Mouse (Mus musculus) left cerebral cortex, postnatal 4 days (tissue): ENCODE results near the gene Vwa5b1. TPM values are rescaled to one million over a fixed set of nuclear protein-coding genes. Genes with fewer than 3 reads are reported as not detected.

ENCODE experiments used
- DNase-seq: peaks from one replicate; pipeline ENCODE4 v3.0.0-alpha.2; 2022
- intact Hi-C: fragments of 180-260 bp; cut with DNase I; formaldehyde crosslinking; loops from one replicate; pipeline ENCODE4 v1.15.1; 2025
- total RNA-seq, 2 experiments: library from RNA; stranded (reverse); gene quantifications; 2 replicates each; pipeline ENCODE4 v1.2.3; 2021

The Vwa5b1 gene
- 1 to 10 TPM; 1.3 to 2.4 TPM for total RNA-seq

DNA sequence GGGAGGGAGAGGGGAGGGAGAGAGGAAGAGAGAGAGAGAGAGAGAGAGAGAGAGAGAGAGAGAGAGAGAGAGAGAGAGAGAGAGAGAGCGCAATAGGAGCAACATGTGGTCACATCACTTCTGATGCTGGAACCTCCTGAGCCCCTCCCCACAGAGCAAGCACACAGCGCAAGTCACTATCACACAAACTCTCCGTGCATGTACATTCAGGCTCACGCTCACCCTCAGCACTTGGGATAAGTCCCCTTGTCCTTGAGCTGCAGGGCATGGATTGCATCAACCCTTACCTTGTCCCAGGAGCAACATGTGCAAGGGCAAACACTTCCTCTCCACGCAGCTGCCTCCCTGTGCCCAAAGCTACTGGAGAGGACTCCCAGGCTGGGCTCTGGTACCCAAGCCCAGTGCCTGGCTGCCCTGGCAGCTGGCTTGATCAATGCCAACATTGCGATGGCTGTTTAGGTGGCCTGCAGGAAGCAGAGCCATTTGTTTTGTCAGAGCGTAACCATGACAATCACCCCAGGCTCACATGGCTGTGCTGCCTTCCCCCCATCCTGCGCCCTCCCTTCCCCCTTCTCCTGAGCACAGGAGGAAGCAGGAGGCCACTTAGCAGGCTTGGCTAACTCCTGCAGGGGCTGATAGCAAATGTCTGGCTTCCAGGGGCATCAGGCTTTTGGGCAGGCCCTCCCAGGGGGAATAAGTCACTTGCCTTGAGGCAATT, at the start of gene Vwa5b1:
Gene Vwa5b1 (minus strand): TSS at position 457 of the 718 bp plus-strand sequence.
- DNase-seq = peak; percentile 66
- intact Hi-C loops = no loop called here

DNA sequence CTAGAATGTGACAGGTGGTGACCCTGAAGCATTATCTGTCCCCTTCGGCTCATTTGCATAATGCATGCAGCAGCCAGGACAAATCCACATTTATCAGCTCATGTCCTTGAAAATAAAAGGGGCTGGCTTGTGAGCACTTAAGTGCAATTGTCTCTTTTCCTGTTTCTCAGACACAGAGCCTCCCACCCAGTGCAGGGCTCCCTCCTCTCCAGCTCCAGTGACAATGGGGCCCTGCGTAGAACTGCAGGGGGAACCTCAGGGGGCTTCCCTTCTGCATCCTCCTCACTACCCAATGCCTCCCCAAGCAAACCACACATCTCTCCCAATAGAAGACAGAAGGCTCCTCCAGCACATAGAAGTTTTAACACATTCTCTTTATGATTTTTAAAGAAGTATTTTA, 47.1 kb upstream of the Vwa5b1 start:
- no peak for DNase-seq
- intact Hi-C loops = no loop called here

DNA sequence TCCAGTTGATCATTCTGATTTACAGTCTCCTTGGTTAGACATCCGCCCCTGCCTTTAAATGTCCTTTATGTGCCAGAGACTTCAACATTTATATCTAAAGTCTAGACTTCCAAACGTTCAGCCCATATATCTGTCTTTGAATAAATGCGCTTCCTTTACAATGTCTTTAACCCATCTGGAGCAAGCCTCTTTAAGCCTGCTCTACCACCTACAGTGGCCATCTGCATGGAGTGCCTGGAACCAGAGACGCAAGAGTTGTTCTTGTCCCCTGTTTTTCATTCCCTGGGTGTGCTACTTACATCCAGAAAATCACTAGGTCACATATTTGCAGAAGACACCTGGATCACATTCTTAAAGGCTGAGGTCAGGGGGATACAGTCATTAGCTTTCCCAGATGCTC, 44.4 kb upstream of the Vwa5b1 start:
- DNase-seq = no peak

DNA sequence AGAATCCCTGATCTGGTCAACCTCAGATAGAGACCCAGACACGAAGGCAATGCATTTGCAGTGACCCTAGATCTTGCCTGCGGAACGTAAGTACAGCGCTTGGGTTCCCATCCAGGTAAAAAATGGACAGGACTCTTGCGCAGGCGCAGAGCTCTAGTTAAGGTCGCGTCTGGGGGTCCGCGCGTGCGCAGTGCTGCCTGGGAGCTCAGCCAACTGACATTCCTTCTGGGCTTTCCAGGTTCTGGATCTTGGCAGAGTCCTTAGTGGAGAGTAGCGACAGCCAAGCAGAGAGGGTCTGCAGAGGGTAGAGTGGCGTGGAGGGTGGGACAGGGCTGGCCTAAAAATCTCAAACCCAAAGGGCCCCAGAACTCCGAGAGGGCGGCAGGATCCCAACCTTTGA, 41.9 kb upstream of the Vwa5b1 start:
- intact Hi-C loops = no loop called here
- peak; percentile 92 for DNase-seq

More for the DNA sequence above, 44.4 kb upstream of the Vwa5b1 start:
- intact Hi-C loops = no loop called here

DNA sequence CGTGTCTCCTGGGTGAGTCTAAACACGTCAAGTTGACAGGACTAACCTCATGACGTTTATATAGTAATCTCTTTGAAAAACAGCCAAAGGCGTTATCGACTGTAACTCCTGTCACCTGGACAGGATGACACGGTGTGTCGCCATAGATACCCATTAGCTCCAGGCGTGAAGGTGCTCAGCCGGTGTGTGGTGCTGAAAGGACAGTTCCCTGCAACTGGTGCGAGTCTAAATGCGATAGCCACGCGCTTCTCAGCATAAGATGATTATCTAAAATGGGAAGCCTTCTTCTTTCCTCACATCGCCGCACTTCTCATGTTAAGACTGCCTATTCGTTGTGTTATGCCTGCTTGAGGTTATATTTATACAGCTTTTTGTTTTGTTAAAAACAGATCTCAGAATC, 40.8 kb upstream of the Vwa5b1 start:
- intact Hi-C loops = no loop called here

DNA sequence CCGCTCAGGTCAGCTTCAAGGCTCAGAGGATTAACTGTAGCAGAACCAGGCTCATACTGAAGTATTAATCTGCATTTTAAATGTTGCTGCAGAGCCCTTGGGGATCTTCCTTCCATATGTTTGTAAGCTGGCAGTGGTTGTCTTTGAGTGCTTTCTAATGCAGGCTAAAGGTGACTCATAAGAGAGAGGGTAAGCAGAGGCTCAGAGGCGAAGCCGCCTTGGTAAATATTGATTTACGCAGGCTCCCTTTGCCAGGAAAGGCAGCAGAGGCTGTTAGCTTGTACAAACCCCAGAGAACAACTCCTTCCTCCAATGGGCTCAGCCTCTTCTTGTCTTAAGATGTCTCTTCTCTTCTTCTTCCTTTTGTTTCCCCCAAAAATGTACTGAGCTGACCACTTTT, 36.5 kb upstream of the Vwa5b1 start:
- DNase-seq = no peak
- intact Hi-C loops = no loop called here

More for the DNA sequence above, 40.8 kb upstream of the Vwa5b1 start:
- no peak for DNase-seq

DNA sequence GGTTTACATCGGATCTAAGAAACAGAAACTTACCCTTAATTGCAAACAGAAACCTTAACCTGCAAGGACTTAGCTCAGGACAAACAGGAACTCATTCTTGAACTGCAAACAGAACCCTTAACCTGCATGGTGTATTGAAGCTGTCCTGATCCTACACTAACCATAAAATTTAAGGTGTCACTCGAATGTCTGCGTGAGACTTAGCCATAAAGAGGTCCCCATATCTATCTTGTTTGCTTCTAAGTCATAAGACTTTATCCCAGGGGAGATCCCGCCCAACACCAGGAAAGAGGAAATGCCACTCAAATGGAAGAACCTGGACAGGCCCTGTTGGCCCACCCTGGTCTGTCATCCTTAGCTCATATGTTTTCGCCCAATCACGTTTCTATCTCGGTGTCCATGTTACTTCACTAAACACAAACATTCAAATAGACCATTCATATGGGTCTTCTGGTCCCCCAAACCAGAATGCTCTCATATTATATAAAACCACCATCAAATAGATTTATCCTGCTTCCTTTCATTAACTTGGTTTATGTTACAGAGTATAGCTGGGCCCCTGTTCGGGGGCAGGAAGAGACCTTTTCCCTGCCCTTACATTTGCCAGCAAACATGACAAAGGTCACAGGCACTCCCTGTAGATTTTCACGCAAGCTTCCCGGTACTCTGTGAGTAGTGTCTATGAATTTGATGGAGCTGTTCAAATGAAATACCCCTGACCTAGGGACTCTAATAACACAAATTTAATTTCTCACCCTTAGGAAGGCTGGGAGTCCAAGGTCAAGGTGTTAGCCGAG, 34.6 kb upstream of the Vwa5b1 start:
- no peak for DNase-seq

DNA sequence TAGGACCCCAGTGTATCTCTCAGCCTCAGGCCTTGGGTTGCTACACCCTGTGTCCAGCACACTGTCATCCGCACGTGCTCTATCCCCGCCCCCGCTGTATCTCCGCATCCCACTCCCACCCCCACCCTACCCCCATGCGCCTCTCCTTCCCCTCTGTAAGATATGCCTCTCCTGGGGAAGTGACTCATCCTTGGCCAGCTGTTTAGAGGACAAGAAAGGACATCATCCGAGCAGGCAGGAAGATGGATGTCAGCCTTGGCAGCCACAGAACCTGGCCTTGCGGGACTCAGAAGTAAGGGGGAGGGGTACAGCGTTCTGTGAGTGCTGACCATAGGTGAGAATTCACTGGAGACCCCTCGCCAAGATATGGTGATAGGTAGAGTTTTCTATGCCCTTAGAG, 30.8 kb upstream of the Vwa5b1 start:
- intact Hi-C loops = no loop called here
- no peak for DNase-seq

More for the DNA sequence above, 34.6 kb upstream of the Vwa5b1 start:
- intact Hi-C loops = no loop called here

DNA sequence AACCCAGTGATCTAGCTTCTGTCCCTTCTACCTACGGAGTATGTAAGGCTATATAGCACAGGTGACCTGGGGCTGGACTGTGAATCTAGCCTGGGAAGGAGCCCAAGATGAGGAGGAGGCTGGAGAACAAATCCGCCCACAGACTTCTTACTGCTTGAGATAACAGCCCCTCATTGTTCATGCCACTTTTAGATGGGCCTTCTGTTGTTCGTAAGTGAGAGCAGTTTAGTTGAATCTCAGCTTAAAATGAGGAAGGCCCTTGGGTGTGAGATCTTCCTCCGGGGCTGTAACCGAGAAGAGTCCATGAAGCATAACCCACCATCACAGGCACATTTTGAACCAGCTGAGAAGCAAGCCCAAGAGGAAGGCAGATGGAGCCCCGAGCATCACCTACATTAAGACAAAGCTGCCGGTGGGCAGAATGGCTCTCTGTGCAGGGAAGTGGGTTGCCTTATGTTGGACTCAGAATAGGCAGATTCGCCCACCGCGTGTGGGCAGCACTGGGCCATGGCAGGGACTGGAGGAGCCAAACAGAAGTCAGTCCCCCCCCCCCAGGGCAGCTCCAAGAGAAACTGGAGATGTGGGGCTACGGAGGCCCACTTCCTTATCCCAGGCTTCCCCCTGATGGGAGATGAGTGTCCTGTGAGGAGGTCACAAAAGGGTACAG, 24.4 kb upstream of the Vwa5b1 start:
- DNase-seq = no peak
- intact Hi-C loops = no loop called here

DNA sequence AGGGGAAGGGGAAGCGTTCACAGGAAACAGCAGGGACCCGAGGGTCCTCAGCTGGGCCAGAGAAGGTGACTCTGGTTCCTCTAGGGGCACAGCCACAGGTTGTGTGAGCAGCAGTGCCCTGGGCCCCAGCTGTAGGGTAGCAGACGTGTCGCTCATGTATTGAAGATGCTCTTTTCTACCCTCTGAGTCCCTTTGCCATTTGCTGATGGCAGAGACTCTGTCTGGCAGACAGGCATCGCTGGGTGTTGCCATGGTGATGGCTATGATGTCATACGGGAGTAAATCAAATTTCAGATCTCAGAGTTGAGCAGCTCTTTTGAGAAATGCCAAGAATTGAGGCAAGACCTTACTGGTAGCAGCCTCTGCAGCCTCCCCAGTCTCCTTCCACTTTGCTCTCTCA, 17.4 kb upstream of the Vwa5b1 start:
- intact Hi-C loops = no loop called here
- DNase-seq = peak; percentile 38

DNA sequence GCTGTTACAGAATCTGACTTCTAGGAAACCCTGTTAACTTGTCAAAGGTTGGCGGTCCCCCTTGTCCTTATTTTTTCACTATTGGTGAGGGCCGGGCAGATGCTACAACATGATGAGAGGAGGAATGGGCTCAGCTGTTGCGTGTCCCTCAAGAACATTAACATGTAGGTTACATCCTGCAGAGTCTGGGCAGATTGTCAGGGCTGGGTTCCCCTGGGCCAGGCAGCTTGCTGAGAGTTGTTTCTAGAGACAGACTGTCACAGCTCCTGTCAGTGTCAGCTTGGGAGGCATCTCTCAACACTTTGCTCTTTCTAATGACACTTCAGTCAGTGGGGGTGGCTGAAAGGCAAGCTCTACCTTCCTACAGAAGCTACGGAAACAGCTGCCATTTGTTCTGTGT, 16.2 kb upstream of the Vwa5b1 start:
- peak; percentile 34 for DNase-seq
- intact Hi-C loops = no loop called here

DNA sequence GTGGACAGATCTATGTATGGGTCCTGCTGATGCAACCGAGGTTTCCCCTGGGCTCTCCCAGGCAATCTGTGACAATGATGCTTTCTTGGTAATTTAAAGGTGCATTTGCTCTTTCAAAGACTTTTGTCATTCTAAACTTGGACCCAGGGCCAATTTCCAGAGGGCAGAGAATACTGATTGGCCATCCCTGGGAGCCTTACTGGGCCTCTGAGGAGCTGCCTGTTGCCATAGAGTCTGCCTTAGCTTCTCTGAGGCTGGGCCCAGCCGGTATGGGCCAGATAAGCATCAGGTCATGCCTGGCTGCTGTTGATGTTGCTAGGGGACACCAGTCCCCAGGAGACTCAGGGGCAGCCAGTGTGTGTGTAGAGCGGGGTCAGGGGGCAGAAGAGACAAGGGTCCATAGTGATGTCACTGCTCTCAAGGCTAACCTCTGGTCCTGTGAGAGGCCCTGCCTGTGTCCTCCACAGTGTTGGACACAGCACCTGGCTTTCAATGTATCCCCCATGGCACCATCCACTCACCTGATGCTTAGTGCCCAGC, 12.5 kb upstream of the Vwa5b1 start:
- DNase-seq = no peak
- intact Hi-C loops = no loop called here

DNA sequence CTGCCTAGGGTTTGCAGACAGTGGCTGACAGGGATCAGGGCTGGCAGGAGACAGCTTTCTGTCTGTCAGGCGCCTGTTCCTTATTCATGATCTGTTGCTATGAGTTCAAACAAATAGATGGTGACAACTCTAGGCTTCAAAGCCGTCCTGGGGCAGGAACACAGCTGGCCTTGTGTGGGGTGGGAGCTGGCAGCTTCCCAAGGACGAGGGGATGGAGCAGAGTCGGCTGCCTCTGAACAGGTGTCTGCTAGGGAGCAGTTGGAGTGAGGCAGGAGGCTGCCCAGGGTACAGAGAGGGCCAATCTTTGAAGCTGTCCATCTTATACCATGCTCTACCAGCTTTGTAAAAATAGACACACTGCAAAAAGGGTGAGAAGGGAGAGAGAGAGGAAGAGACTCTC, 6.6 kb upstream of the Vwa5b1 start:
- intact Hi-C loops = no loop called here
- DNase-seq = peak; percentile 37

DNA sequence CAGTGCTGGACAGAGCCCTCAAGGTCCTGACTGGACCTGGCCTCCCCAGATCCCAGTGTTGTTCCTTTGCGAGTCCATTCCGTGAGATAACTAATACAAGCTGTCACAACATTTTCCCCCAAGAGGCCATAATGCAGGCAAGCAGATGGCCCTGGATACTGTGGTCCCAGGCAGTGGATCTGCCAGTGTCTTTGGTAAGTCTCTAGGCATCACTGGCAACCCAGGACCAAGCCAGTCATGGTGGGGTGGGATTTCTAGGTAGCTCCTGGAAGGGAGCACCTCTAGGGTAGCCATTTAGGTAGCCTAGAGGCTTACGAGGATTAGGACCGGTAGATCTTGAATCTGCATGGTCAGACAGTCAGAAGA, 445 bp upstream of the Vwa5b1 start:
- intact Hi-C loops = no loop called here
- no peak for DNase-seq

DNA sequence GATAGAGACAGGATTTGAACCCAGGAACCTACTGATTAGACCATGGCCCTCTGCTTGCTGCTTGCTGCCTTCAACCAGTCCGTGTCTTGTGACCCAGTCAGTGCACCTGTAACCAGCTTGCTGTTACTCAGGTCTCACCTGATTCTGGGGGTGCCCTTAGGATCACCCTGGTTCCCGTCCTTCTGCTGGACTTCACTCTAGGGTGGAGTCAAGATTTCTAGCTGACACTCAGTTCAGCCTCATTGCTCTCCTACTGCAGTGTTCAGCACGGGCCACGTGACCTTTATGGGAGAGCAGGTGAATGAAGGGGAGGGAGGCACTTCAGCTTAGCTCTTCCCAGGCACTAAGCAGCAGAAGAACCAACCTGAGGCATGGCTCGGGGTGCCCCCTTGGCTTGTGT, 7.4 kb downstream of the Vwa5b1 start:
- intact Hi-C loops = no loop called here
- no peak for DNase-seq

DNA sequence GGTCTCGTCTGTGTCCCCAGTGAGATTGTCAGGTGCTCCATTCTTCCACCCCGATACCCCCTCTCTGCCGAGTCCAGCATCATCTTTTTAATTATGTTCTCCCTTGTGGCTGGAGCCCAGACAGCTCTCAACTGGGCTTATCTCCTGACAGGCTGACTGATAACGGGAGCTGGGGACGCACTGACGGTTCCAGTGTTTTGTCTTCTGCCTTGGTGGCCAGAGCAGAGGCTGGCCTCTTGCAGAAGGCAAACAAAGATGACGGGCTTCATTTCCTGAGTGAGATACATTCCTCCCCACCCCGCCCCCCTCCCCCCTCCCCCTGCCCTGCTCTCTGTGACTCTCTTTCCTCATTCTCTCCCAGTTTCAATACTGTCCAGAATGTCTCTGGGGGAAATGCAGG, 21.2 kb downstream of the Vwa5b1 start:
- no peak for DNase-seq
- intact Hi-C loops = no loop called here

DNA sequence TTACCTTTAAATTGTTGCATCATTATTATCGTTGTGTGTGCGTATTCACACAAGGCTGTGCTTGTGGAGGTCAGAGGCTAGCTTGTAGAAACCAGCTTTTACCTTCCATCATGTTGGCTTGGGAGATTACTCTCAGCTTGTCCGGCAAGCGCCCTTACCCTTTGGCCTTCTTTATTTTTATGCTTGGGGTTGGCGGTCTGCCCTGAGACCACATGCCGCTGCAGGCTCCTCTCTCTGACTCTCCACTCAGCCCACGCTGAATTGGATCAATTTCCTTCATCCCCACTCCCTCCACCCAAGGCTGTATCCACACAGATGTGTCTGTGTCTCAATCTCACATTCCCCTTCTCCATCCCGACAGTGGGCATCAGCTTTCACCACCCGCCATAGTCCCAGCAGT, 33.8 kb downstream of the Vwa5b1 start:
- no peak for DNase-seq
- intact Hi-C loops = no loop called here

DNA sequence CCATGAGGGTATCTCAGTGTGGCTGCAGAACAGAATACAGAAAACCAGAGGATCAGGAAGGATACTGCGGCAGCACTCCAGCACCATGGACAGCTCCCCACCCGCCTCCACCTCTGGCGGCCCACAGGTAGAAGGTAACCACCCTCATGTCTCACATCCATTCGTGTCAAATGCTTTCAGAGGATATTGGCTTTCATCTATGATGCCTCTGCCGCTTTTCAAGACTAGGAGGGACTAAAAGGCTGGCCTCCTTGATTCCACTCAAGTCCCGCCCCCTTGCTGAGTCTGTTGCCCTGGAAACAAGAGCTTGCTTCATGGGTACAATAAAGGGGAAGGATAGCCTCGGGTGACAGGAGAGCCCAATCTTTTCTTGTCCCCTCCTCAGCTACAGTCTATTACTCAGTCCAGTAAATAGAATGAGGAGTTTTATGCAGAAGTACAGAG, 37.8 kb downstream of the Vwa5b1 start:
- DNase-seq = peak; percentile 68
- intact Hi-C loops = no loop called here

DNA sequence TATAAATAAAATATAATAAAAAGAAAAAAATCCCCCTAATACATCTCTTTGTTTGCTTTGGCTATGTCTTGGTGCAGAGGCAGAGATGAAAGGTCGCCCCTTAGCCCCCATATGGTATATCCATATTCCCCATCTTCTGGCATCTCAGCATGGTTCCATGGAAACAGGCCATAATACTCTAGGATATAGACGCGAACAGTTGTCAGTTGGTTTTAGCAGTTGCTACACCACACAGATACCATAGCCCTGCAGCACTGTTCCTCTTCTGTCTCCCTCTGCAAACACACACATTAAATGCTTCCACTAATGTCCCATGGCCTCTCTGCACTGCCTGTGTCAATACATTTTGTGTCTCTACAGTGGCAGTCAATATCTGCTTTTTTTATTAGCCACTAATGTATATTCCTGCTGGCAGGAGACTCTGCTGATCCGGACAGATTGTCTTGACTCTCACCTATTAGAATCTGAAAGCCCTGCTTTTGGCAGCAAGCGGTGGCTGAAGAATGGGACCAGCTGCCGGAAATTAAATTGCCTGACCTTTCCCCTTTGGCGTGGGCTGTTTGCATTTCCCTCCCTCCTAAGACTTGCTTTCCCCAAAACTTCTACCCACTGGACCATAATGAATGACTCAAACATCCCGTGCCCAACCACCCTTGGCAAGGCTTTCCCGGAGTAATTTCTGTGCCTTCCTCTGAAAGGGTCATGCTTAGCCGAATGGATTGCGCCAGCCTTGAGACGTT, 39.1 kb downstream of the Vwa5b1 start:
- intact Hi-C loops = no loop called here
- peak; percentile 36 for DNase-seq

DNA sequence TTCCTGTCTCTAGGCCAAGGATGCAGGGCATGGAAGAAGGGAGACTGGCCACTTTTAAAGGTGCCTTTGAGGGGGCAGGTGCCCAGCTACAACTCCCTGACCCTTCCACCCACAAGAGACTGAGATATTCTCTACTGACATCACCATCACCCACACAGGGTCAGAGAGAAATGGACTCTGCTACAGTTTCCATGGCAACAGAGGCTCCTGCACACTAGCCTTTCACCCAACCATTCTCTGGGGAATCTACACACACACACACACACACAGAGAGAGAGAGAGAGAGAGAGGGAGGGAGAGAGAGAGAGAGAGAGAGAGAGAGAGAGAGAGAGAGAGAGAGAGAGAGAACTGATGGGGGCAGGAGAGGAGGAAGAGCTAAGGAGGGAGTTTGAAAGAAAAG, 50.7 kb downstream of the Vwa5b1 start:
- intact Hi-C loops = no loop called here
- no peak for DNase-seq

DNA sequence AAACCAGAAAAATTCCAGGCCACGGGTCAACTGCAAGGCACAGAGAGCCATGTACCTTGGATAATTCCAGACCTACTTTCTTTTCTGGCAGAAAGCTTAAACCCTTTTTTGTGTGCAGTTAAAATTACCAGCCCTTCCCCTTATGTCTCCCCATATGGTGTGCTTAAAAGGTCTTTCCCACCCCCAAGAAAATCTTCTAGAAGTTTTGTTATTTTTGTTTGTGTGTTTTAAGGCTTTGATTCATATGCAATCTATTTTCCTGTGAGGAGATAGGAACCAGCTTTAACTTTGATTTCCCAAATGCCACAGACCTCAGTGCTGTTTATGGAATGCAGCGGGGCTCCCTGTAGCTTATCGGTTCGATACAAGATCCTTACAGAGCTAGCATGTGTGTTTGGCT, 53.2 kb downstream of the Vwa5b1 start:
- intact Hi-C loops = no loop called here
- no peak for DNase-seq
